Mouse (Mus musculus) cerebellum, adult 9-11 months (tissue): Measurements from ENCODE around the gene Ccdc14.
"Not testable (repeated sequence)": the region's sequence is repeated elsewhere in the genome, so short reads cannot be mapped to it uniquely, and the experiment has no call there.

Experiments used
- DNase-seq: peaks from one replicate; pipeline ENCODE4 v3.0.0; 2022

The Ccdc14 gene

GRCm38 (mm10) chr16:34690334-34691144 is at the start of gene Ccdc14:
TSS of gene Ccdc14 (plus strand) at chr16:34690616.
- DNase-seq = peak; percentile 87

GRCm38 (mm10) chr16:34643511-34644259 is 46.7 kb upstream of the Ccdc14 start:
- no peak for DNase-seq

- no peak for DNase-seq
Measured at GRCm38 (mm10) chr16:34649621-34650020, 40.8 kb upstream of the Ccdc14 start, which contains the start of gene Ropn1. TSS of gene Ropn1 (plus strand) at chr16:34649921.

DNA sequence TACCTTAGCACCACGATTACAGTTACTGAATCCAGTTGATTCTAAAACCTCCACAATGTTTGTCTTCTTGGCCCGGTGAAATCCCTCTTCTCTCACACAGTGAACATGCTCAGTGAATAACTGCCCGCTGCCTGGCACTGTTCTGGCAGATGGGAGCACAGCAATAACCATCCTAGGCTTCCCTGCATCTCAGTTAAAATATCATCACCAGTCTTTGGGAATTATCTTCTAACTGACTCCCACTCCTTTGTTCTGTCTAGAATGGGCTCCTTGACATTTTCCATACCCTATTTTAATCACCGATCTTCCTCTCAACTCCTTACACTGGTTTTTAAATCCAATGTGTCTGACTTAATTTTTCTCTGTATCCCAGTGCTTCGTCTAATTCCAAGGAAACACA is 37.4 kb upstream of the Ccdc14 start:
- no peak for DNase-seq

- not testable (repeated sequence) for DNase-seq
Measured at GRCm38 (mm10) chr16:34657566-34657965, 32.9 kb upstream of the Ccdc14 start.

DNA sequence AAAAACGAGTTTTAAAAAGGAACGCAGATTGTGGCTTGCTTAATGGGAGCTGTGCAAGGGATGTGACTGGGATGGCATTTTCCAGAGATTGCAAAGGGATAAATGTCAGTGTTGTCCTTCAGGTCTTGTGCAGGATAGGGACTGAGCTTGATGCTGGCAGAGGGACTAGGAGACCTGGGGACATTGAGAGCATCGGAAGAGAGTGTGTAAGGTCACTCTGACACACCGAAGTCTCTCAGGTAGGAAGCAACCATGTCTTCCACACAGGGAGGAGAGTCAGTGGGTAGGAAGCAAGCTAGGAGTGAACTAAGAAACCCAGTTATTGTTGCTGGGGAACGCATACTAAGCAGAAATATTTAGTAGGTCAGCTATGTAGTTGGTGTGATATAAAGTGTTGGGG is 32.4 kb upstream of the Ccdc14 start:
- DNase-seq = no peak

- no peak for DNase-seq
Measured at GRCm38 (mm10) chr16:34658388-34658787, 32.0 kb upstream of the Ccdc14 start.

GRCm38 (mm10) chr16:34664553-34664952 is 25.9 kb upstream of the Ccdc14 start:
- no peak for DNase-seq

DNA sequence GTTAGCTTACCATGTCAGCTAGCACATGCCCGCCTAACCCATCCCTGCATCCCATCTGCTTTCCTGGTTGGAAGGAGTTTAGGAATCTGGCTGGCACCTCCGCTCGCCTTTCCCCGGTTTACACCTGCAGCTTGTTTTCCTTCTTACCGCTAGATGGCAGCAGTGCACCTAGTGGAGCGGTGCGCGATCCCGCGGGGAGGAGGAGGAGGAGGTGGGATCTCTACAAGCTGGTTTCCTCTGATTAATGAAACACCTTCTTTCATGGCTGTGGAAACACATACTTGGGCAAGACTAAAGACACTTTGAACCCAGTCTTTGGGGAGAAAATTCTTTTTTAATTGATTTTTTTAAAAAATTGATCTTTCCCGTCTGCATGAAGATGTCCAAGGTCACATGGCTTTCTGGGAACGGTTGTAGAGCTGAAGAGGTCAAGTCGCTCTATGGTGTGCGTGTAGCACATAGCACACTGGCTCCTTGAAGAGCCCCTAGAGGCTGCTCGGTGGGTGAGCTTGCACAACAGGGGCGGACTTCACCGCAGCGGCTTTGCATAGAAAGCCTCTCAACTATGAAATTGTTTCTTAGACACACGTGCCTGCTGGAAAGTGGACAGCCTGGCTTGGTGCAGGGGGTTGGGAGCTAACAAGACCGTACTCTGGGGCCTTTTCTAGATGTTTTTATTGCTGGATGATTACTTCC is 23.2 kb upstream of the Ccdc14 start:
- DNase-seq = peak; percentile 69

- no peak for DNase-seq
Measured at GRCm38 (mm10) chr16:34668341-34668740, 22.1 kb upstream of the Ccdc14 start.

GRCm38 (mm10) chr16:34671966-34672365 is 18.4 kb upstream of the Ccdc14 start:
- DNase-seq = no peak

DNA sequence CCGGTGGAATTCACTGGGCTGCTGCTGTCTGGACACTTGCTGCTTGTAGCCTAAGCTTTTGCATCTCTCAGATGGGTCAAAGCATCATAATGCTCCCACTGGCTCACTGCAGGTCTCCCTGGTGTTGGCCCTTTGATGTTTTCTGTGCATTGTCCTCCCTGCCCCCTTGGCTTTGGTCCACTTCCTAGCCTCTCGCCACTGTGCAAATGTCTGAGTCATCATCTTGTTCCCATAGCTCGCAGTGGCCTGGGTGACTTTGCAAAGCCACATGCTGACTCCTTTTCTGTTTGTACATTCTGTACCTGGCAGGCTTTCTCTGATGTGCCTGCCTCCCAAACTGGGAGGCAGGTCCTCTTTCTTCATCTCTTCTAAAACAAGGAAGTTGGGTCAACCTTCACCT is 17.6 kb upstream of the Ccdc14 start:
- no peak for DNase-seq

GRCm38 (mm10) chr16:34674365-34674764 is 16.1 kb upstream of the Ccdc14 start:
- DNase-seq = no peak

DNA sequence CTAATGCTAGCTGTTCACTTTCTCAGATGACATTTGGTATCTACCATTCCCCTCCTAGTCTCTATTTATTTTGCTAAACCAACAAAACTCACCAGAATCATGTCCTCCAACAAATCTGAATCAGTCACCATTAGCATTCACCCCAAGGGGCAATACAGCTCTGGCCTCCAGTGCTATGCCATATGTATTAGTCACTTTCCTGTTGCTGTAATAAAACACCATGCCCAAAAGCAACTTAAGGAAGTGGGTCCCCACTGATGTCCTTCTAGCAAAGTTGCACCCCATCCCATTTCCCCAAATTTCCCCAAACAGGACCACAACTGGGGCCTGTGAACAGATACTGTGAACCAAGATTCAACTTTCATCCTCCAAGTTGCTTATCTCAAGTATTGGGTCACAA is 8.6 kb upstream of the Ccdc14 start:
- DNase-seq = no peak

DNA sequence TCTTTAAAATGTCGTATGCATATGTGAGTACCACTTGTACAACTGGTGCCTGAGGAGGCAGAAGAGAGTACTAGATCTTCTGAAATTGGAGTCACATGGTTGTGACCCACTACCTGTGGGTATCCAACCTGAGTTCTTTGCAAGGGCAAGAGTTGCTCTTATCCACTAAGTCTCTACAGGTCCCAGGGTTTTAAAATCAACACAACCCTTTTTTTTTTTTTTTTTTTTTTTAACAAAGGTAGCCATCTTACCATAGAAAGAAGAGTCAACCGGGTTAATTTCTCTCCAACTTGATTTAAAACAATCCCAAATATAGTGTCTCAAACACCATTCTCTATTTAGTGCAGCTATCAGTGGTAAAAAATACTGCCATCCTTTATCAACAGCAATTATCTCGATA is 537 bp upstream of the Ccdc14 start:
- no peak for DNase-seq

DNA sequence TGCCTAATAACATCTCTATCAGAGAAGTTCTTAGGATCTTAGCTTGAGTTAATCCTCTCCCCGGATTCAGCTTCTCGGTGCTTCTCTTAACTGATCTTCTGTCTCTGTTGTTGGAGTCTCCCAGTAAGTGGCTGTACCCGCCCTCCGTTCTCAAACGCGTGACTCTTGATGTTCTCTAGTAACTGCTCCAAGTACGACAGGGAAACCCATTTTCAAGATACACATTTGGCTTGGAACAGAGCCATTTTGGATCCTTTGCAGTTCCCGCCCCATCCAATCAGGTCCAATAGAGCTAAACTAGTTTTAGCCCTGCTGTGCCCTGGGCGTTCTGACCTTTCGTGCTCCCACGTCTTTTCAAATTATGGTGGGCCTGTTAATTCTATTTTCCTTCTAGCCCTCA is 740 bp downstream of the Ccdc14 start:
- DNase-seq = peak; percentile 26

DNA sequence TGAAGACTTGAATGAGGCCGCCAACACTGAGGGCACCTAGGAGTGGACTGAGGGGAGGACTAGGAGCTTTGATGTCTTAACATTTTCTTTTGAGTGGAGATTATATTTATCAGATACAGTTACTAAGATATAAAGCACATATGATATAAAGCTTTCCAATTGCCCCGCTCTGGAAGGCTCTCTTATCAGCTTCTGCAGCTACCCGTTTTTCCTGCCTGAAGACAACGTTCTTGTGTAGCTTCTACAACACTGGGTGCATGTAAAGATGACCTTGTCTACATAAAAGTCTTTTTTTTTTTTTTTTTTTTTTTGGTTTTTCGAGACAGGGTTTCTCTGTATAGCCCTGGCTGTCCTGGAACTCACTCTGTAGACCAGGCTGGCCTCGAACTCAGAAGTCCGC is 4.1 kb downstream of the Ccdc14 start:
- DNase-seq = no peak

GRCm38 (mm10) chr16:34698721-34699120 is 8.3 kb downstream of the Ccdc14 start:
- not testable (repeated sequence) for DNase-seq

GRCm38 (mm10) chr16:34700165-34700827 is 9.9 kb downstream of the Ccdc14 start:
- peak; percentile 40 for DNase-seq

DNA sequence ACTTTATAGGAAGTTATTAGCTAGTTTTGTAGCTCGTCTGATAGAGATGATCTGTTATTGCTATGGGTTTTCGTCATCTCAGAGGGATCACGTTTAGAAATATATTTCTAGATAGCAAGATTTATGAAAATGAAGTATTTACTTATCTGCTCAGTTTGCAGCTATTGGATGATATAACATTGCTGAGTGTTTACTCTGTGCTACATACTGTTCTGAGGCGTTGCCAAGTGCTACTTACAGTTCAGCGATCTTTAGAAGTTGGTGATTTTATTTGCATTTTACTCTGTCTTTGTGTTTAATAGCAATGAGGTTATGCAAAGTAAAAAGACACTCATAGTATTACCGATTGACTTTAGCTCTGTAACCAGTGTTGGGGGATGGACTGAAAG is 10.4 kb downstream of the Ccdc14 start:
- DNase-seq = no peak

GRCm38 (mm10) chr16:34706019-34706418 is 15.6 kb downstream of the Ccdc14 start:
- DNase-seq = no peak

- DNase-seq = no peak
Measured at GRCm38 (mm10) chr16:34706487-34706946, 16.1 kb downstream of the Ccdc14 start.

GRCm38 (mm10) chr16:34711481-34711880 is 21.1 kb downstream of the Ccdc14 start:
- DNase-seq = no peak
